Mouse (Mus musculus) midbrain, postnatal 0 days (tissue): ENCODE results near the gene Map4k1. TPM values are rescaled to one million over a fixed set of nuclear protein-coding genes. Genes with fewer than 3 reads are reported as not detected.

Experiments used
- ATAC-seq: fragments of 200-750 bp; cut with Nextera tagmentation; 2 replicates; pipeline ENCODE4 v1.8.0; 2017; ENCODE audit warnings: moderate number of reproducible peaks, mild to moderate bottlenecking, moderate TSS enrichment, moderate library complexity; ENCODE audit not compliant: low FRiP score
- DNase-seq: peaks from one replicate; pipeline ENCODE4 v3.0.0-alpha.2; 2015; ENCODE audit warnings: low spot score
- H3K27ac ChIP-seq: fragments of 300-500 bp; sonication (generic); 2 replicates; pipeline ENCODE4 v1.5.1; 2014; ENCODE audit warnings: low read depth, mild to moderate bottlenecking, low read length, mixed read lengths
- H3K27me3 ChIP-seq: fragments of 300-500 bp; sonication (generic); 2 replicates; pipeline ENCODE4 v1.6.1; 2014; ENCODE audit warnings: low read length, control low read depth, mixed read lengths; ENCODE audit not compliant: insufficient read depth
- H3K36me3 ChIP-seq: fragments of 300-500 bp; sonication (generic); 2 replicates; pipeline ENCODE4 v1.6.1; 2014; ENCODE audit warnings: low read length, control low read depth, mixed read lengths; ENCODE audit not compliant: insufficient read depth
- H3K4me1 ChIP-seq: fragments of 300-500 bp; sonication (generic); 2 replicates; pipeline ENCODE4 v1.6.1; 2014; ENCODE audit warnings: mild to moderate bottlenecking, control low read depth, antibody characterized with exemption, low read length, mixed read lengths; ENCODE audit not compliant: insufficient read depth
- H3K4me2 ChIP-seq: fragments of 300-500 bp; sonication (generic); 2 replicates; pipeline ENCODE4 v1.6.1; 2014; ENCODE audit warnings: low read depth, mild to moderate bottlenecking, low read length, mixed read lengths; ENCODE audit not compliant: poor library complexity, severe bottlenecking
- H3K4me3 ChIP-seq: fragments of 300-500 bp; sonication (generic); 2 replicates; pipeline ENCODE4 v1.5.1; 2014; ENCODE audit warnings: low read depth, mild to moderate bottlenecking, low read length, moderate library complexity
- H3K9ac ChIP-seq: fragments of 300-500 bp; sonication (generic); replicated peaks from 2 replicates; pipeline ENCODE4 v1.6.1; 2014; ENCODE audit warnings: mild to moderate bottlenecking, low read length, moderate library complexity, mixed read lengths; ENCODE audit not compliant: poor library complexity, severe bottlenecking
- H3K9me3 ChIP-seq: fragments of 300-500 bp; sonication (generic); 2 replicates; pipeline ENCODE4 v1.6.1; 2016; ENCODE audit warnings: low read length, control low read depth
- CTCF ChIP-seq: IDR thresholded peaks from 2 replicates; pipeline ENCODE4 v1.5.1; 2016; ENCODE audit warnings: antibody characterized with exemption, mild to moderate bottlenecking
- WGBS: fragments of 180-500 bp; shearing (Covaris S2); extraction: QIAGEN DNeasy Blood & Tissue Kit; methylation state at CpG from one replicate; pipeline ENCODE4 v1.1.7; 2014; 5-methylcytosine and 5-hydroxymethylcytosine counted together
- polyA plus RNA-seq: library from polyadenylated mRNA; unstranded; fragments of >200 nt; fragmentation: Nextera tagmentation; extraction: Ambion mirVana; gene quantifications from 2 replicates; pipeline ENCODE4 v1.2.1, GENCODE M21; 2015
- total RNA-seq: library from RNA; depleted of rRNA; stranded (reverse); fragments of >200 nt; gene quantifications from 2 replicates; pipeline ENCODE4 v1.2.3, GENCODE M21; 2014

Map4k1 gene
- total and polyA plus RNA-seq, 2 experiments from 2014 or later, result 17.4 to 18.2 TPM

GRCm38 (mm10) chr7:28952786-28953185, 29.1 kb upstream of the Map4k1 start:
- Histone ChIP-seq H3K4me1 (no peaks in the 10 kb centered on the region), H3K4me3 (no peak overlapping the region), H3K36me3 (no peaks in the 10 kb centered on the region), H3K9ac (no peak overlapping the region), H3K9me3 (no peaks in the 10 kb centered on the region), H3K4me2 (no peak overlapping the region), H3K27me3 (no peaks in the 10 kb centered on the region), H3K27ac (no peak overlapping the region)
- 27% methylated on average over 3 of the region's 3 CpGs for WGBS
- DNase-seq (peak; percentile 22), ATAC-seq (no peak)
- no peak for TF ChIP-seq CTCF

GRCm38 (mm10) chr7:28953476-28954376, 28.1 kb upstream of the Map4k1 start:
- H3K4me1 ChIP-seq, result no peaks in the 10 kb centered on the region
- H3K9me3 ChIP-seq, result no peaks in the 10 kb centered on the region
- ATAC-seq (no peak), DNase-seq (no peak)
- no peak overlapping the region for H3K9ac ChIP-seq
- H3K4me3 ChIP-seq, result no peak overlapping the region
- H3K36me3 ChIP-seq, result no peaks in the 10 kb centered on the region
- no peak overlapping the region for H3K27ac ChIP-seq
- no peak overlapping the region for H3K4me2 ChIP-seq
- 3% methylated on average over 2 of the region's 2 CpGs for WGBS
- no peaks in the 10 kb centered on the region for H3K27me3 ChIP-seq
- no peak for TF ChIP-seq CTCF

- Histone ChIP-seq H3K4me1 (peaks cover 7% of the 10 kb centered on the region), H3K27ac (no peak overlapping the region), H3K36me3 (no peaks in the 10 kb centered on the region), H3K9ac (no peak overlapping the region), H3K4me2 (no peak overlapping the region), H3K27me3 (no peaks in the 10 kb centered on the region), H3K4me3 (no peak overlapping the region), H3K9me3 (no peaks in the 10 kb centered on the region)
- no peak for TF ChIP-seq CTCF
- no peak for DNase-seq
- ATAC-seq, result no peak
- 69% methylated on average over 4 of the region's 4 CpGs for WGBS
Measured at GRCm38 (mm10) chr7:28954773-28955172, 27.1 kb upstream of the Map4k1 start.

- no peaks in the 10 kb centered on the region for H3K27me3 ChIP-seq
- H3K36me3 ChIP-seq, result no peaks in the 10 kb centered on the region
- peaks cover 14% of the 10 kb centered on the region for H3K4me1 ChIP-seq
- no peak overlapping the region for H3K27ac ChIP-seq
- no peak overlapping the region for H3K9ac ChIP-seq
- H3K4me2 ChIP-seq, result no peak overlapping the region
- 39% methylated on average over 5 of the region's 5 CpGs for WGBS
- TF ChIP-seq CTCF, result no peak
- no peak overlapping the region for H3K4me3 ChIP-seq
- no peaks in the 10 kb centered on the region for H3K9me3 ChIP-seq
- DNase-seq (peak; percentile 59), ATAC-seq (no peak)
Measured at GRCm38 (mm10) chr7:28955295-28955897, 26.5 kb upstream of the Map4k1 start.

- WGBS, result 85% methylated on average over 1 of the region's 1 CpGs
- Histone ChIP-seq H3K36me3 (no peaks in the 10 kb centered on the region), H3K4me3 (no peak overlapping the region), H3K9me3 (no peaks in the 10 kb centered on the region), H3K4me2 (no peak overlapping the region), H3K9ac (no peak overlapping the region), H3K27ac (no peak overlapping the region), H3K27me3 (no peaks in the 10 kb centered on the region), H3K4me1 (peaks cover 22% of the 10 kb centered on the region)
- DNase-seq, result no peak
- no peak for TF ChIP-seq CTCF
- no peak for ATAC-seq
Measured at GRCm38 (mm10) chr7:28956270-28956669, 25.6 kb upstream of the Map4k1 start.

GRCm38 (mm10) chr7:28957286-28957685, 24.6 kb upstream of the Map4k1 start:
- DNase-seq (no peak), ATAC-seq (no peak)
- Histone ChIP-seq H3K27ac (no peak overlapping the region), H3K36me3 (no peaks in the 10 kb centered on the region), H3K9ac (no peak overlapping the region), H3K27me3 (no peaks in the 10 kb centered on the region), H3K9me3 (no peaks in the 10 kb centered on the region), H3K4me1 (peaks cover 22% of the 10 kb centered on the region), H3K4me2 (no peak overlapping the region), H3K4me3 (no peak overlapping the region)
- WGBS, result 90% methylated on average over 6 of the region's 6 CpGs
- no peak for TF ChIP-seq CTCF
